Mouse (Mus musculus) midbrain, postnatal 0 days (tissue): ENCODE results near the gene Asmt. TPM values are rescaled to one million over a fixed set of nuclear protein-coding genes. Genes with fewer than 3 reads are reported as not detected.

Experiments used
- ATAC-seq: fragments of 200-750 bp; cut with Nextera tagmentation; 2 replicates; pipeline ENCODE4 v1.8.0; 2017; ENCODE audit warnings: moderate number of reproducible peaks, mild to moderate bottlenecking, moderate TSS enrichment, moderate library complexity; ENCODE audit not compliant: low FRiP score
- DNase-seq: peaks from one replicate; pipeline ENCODE4 v3.0.0-alpha.2; 2015; ENCODE audit warnings: low spot score
- H3K27ac ChIP-seq: fragments of 300-500 bp; sonication (generic); 2 replicates; pipeline ENCODE4 v1.5.1; 2014; ENCODE audit warnings: low read depth, mild to moderate bottlenecking, low read length, mixed read lengths
- H3K27me3 ChIP-seq: fragments of 300-500 bp; sonication (generic); 2 replicates; pipeline ENCODE4 v1.6.1; 2014; ENCODE audit warnings: low read length, control low read depth, mixed read lengths; ENCODE audit not compliant: insufficient read depth
- H3K36me3 ChIP-seq: fragments of 300-500 bp; sonication (generic); 2 replicates; pipeline ENCODE4 v1.6.1; 2014; ENCODE audit warnings: low read length, control low read depth, mixed read lengths; ENCODE audit not compliant: insufficient read depth
- H3K4me1 ChIP-seq: fragments of 300-500 bp; sonication (generic); 2 replicates; pipeline ENCODE4 v1.6.1; 2014; ENCODE audit warnings: mild to moderate bottlenecking, control low read depth, antibody characterized with exemption, low read length, mixed read lengths; ENCODE audit not compliant: insufficient read depth
- H3K4me2 ChIP-seq: fragments of 300-500 bp; sonication (generic); 2 replicates; pipeline ENCODE4 v1.6.1; 2014; ENCODE audit warnings: low read depth, mild to moderate bottlenecking, low read length, mixed read lengths; ENCODE audit not compliant: poor library complexity, severe bottlenecking
- H3K4me3 ChIP-seq: fragments of 300-500 bp; sonication (generic); 2 replicates; pipeline ENCODE4 v1.5.1; 2014; ENCODE audit warnings: low read depth, mild to moderate bottlenecking, low read length, moderate library complexity
- H3K9ac ChIP-seq: fragments of 300-500 bp; sonication (generic); replicated peaks from 2 replicates; pipeline ENCODE4 v1.6.1; 2014; ENCODE audit warnings: mild to moderate bottlenecking, low read length, moderate library complexity, mixed read lengths; ENCODE audit not compliant: poor library complexity, severe bottlenecking
- H3K9me3 ChIP-seq: fragments of 300-500 bp; sonication (generic); 2 replicates; pipeline ENCODE4 v1.6.1; 2016; ENCODE audit warnings: low read length, control low read depth
- CTCF ChIP-seq: IDR thresholded peaks from 2 replicates; pipeline ENCODE4 v1.5.1; 2016; ENCODE audit warnings: antibody characterized with exemption, mild to moderate bottlenecking
- WGBS: fragments of 180-500 bp; shearing (Covaris S2); extraction: QIAGEN DNeasy Blood & Tissue Kit; methylation state at CpG from one replicate; pipeline ENCODE4 v1.1.7; 2014; 5-methylcytosine and 5-hydroxymethylcytosine counted together
- polyA plus RNA-seq: library from polyadenylated mRNA; unstranded; fragments of >200 nt; fragmentation: Nextera tagmentation; extraction: Ambion mirVana; gene quantifications from 2 replicates; pipeline ENCODE4 v1.2.1, GENCODE M21; 2015
- total RNA-seq: library from RNA; depleted of rRNA; stranded (reverse); fragments of >200 nt; gene quantifications from 2 replicates; pipeline ENCODE4 v1.2.3, GENCODE M21; 2014; rRNA removed

The Asmt gene
- total RNA-seq, result not detected in 2 replicates
- polyA plus RNA-seq, result not detected in 2 replicates

DNA sequence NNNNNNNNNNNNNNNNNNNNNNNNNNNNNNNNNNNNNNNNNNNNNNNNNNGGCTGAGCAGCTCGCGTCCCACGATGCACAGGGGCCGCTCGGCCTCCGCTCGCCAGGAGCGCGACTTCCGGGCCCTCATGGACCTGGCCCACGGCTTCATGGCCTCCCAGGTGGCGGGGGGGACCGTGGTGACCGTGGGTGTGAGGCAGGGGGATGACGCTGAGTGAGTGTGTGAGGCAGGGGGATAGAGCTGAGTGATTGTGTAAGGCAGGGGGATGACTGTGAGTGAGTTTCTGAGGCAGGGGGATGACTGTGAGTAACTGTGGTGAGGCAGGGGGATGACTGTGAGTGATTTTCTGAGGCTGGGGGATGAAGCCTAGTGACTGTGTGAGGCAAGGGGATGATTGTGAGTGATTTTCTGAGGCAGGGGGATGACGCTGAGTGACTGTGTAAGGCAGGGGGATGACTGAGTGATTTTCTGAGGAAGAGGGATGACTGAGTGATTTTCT is at the start of gene Asmt:
Gene Asmt (plus strand): TSS at position 51 of the 499 bp plus-strand sequence.
- Histone ChIP-seq H3K36me3 (peaks cover 7% of the 10 kb centered on the region; the same call in 1 of the 2 replicates), H3K9me3 (peaks cover 22% of the 10 kb centered on the region), H3K9ac (no peak within 1 kb of the TSS), H3K4me3 (0 out of 2 replicates have a peak within 1 kb of the TSS, but pooled peaks have one; percentile 1), H3K4me2 (no peak within 1 kb of the TSS), H3K4me1 (no peaks in the 10 kb centered on the region), H3K27ac (no peak within 1 kb of the TSS), H3K27me3 (no peaks in the 10 kb centered on the region)
- no peak for TF ChIP-seq CTCF
- ATAC-seq (peak; percentile 51), DNase-seq (peak; percentile 9)
- WGBS, result 96% methylated on average over 14 of the region's 16 CpGs

DNA sequence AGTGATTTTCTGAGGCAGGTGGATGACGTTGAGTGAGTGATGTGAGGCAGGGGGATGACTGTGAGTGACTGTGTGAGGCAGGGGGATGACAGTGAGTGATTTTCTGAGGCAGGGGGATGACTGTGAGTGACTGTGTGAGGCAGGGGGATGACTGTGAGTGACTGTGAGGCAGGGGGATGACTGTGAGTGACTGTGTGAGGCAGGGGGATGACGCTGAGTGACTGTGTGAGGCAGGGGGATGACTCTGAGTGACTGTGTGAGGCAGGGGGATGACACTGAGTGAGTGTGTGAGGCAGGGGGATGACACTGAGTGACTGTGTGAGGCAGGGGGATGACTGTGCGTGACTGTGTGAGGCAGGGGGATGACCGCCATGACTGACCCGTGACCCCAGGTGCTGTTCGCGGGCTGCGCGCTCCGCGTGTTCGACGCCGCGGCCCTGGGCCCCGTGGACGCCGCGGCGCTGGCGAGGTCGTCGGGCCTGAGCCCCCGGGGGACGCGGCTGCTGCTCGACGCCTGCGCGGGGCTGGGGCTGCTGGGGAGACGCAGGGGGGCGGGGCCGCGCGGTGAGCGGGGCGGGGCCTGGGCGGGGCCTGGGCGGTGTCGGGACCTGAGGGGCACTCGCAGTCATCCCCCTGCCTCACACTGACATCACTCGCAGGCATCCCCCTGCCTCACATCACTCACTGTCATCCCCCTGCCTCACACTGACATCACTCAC is 948 bp downstream of the Asmt start:
- no peak for TF ChIP-seq CTCF

DNA sequence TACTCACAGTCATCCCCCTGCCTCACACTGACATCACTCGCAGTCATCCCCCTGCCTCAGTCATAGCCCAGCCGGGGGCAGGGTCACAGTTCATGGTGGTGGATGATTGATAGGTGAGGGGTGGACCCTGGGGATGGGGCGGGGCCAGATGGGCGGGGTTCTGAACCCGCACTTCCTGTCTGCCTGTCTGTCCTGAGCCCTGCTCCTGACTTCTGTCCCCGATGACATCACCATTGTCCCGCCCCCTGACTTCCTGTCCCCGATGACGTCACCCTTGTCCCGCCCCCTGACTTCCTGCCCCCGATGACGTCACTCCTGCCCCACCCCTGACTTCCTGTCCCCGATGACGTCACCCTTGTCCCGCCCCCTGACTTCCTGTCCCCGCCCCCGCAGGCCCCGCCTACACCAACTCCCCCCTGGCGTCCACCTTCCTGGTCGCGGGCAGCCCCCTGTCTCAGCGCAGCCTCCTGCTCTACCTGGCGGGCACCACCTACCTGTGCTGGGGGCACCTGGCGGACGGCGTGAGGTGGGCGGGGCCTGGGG is 1.9 kb downstream of the Asmt start:
- no peak for TF ChIP-seq CTCF
- ATAC-seq (peak; percentile 77), DNase-seq (peak; percentile 12)
- Histone ChIP-seq H3K27me3 (no peaks in the 10 kb centered on the region), H3K9ac (no peak overlapping the region), H3K27ac (no peak overlapping the region), H3K36me3 (peaks cover 7% of the 10 kb centered on the region; the same call in 1 of the 2 replicates), H3K4me1 (no peaks in the 10 kb centered on the region), H3K9me3 (peaks cover 22% of the 10 kb centered on the region), H3K4me3 (0 out of 2 replicates have a peak overlapping the region, but pooled peaks have one; percentile 9), H3K4me2 (no peak overlapping the region)
- WGBS, result 85% methylated on average over 27 of the region's 27 CpGs

More for the DNA sequence above, 948 bp downstream of the Asmt start:
- ATAC-seq (peak; percentile 78), DNase-seq (peak; percentile 1)
- H3K36me3 ChIP-seq, result peaks cover 7% of the 10 kb centered on the region; the same call in 1 of the 2 replicates
- no peak overlapping the region for H3K9ac ChIP-seq
- H3K27ac ChIP-seq, result no peak overlapping the region
- no peaks in the 10 kb centered on the region for H3K4me1 ChIP-seq
- H3K4me3 ChIP-seq, result no peak overlapping the region
- H3K9me3 ChIP-seq, result peaks cover 22% of the 10 kb centered on the region
- no peaks in the 10 kb centered on the region for H3K27me3 ChIP-seq
- WGBS, result 64% methylated on average over 42 of the region's 42 CpGs
- H3K4me2 ChIP-seq, result no peak overlapping the region

DNA sequence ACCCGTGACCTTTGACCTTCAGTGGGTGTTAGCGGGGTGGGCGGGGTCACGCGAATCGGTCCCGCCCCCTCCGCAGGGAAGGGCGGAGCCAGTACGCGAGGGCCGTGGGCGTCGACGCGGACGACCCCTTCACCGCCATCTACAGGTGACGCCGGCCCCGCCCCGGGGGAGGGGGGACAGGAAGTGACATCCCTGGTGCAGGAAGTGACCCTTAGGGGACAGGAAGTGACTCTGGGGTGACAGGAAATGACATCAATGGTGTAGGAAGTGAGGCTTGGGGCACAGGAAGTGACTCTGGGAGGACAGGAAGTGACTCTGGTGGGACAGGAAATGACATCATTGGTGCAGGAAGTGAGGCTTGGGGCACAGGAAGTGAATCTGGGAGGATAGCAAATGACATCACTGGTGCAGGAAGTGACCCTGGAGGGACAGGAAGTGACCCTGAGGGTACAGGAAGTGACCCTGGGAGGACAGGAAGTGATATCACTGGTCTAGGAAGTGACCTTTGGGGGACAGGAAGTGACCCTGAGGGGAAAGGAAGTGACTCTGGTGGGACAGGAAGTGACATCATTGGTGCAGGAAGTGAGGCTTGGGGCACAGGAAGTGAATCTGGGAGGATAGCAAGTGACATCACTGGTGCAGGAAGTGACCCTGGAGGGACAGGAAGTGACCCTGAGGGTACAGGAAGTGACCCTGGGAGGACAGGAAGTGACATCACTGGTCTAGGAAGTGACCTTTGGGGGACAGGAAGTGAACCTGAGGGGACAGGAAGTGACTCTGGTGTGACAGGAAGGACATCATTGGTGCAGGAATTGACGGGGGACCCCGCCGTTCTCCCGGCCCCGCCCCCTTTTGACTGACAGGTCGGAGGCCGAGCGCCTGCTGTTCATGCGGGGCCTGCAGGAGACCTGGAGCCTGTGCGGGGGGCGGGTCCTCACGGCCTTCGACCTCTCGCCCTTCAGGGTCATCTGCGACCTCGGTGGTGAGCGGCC is 2.7 kb downstream of the Asmt start:
- no peak for TF ChIP-seq CTCF
- Histone ChIP-seq H3K36me3 (peaks cover 7% of the 10 kb centered on the region; the same call in 1 of the 2 replicates), H3K27ac (no peak overlapping the region), H3K4me2 (no peak overlapping the region), H3K4me1 (no peaks in the 10 kb centered on the region), H3K27me3 (no peaks in the 10 kb centered on the region), H3K4me3 (0 out of 2 replicates have a peak overlapping the region, but pooled peaks have one; percentile 9), H3K9ac (no peak overlapping the region), H3K9me3 (peaks cover 22% of the 10 kb centered on the region)
- DNase-seq (peak; percentile 66), ATAC-seq (peak; percentile 42; the same call in 1 of the 2 replicates)
- 89% methylated on average over 37 of the region's 39 CpGs for WGBS

DNA sequence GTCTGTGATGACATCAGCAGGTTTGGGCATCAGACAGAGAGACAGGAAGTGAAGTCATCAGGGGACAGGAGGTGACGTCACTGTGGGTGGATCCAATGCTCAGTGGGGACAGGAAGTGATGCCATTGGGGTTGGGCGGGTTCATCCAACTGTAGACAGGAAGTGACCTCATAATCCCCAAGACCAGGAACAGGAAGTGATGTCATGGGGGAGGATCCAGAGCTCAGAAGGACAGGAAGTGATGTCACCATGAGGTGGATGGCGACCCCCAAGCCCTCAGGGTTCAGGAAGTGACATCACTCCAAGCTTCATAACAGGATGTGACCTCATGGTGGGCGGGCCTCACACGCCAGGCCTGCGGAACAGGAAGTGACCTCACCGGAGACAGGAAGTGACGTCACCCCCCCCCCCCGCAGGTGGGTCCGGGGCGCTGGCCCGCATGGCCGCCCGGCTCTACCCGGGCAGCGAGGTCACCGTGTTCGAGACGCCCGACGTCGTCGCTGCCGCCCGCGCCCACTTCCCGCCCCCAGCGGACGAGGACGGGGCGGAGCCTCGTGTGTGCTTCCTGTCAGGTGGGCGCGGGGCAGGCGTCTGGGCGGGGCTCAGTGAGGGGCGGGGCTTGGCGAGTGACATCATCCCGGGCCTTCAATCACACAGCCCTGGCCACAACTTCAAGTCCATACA is 3.6 kb downstream of the Asmt start:
- H3K4me3 ChIP-seq, result no peak overlapping the region
- no peak for TF ChIP-seq CTCF
- H3K27me3 ChIP-seq, result no peaks in the 10 kb centered on the region
- H3K9me3 ChIP-seq, result peaks cover 22% of the 10 kb centered on the region
- no peak overlapping the region for H3K9ac ChIP-seq
- DNase-seq (no peak), ATAC-seq (peak; percentile 42)
- no peak overlapping the region for H3K27ac ChIP-seq
- H3K4me2 ChIP-seq, result no peak overlapping the region
- peaks cover 7% of the 10 kb centered on the region; the same call in 1 of the 2 replicates for H3K36me3 ChIP-seq
- WGBS, result 96% methylated on average over 37 of the region's 39 CpGs
- H3K4me1 ChIP-seq, result no peaks in the 10 kb centered on the region
